Mouse (Mus musculus): ENCODE measurements around the gene Uncx.
A peak's percentile ranks its signal among the peaks of the same experiment; 100 is the strongest.
"Not testable (repeated sequence)": the region's sequence is repeated elsewhere in the genome, so short reads cannot be mapped to it uniquely, and the experiment has no call there.

Gene Uncx

GRCm38 (mm10) chr5:139565462-139565861 lies 22.2 kb downstream of the Uncx start:
- DNase-seq = no peak

DNA sequence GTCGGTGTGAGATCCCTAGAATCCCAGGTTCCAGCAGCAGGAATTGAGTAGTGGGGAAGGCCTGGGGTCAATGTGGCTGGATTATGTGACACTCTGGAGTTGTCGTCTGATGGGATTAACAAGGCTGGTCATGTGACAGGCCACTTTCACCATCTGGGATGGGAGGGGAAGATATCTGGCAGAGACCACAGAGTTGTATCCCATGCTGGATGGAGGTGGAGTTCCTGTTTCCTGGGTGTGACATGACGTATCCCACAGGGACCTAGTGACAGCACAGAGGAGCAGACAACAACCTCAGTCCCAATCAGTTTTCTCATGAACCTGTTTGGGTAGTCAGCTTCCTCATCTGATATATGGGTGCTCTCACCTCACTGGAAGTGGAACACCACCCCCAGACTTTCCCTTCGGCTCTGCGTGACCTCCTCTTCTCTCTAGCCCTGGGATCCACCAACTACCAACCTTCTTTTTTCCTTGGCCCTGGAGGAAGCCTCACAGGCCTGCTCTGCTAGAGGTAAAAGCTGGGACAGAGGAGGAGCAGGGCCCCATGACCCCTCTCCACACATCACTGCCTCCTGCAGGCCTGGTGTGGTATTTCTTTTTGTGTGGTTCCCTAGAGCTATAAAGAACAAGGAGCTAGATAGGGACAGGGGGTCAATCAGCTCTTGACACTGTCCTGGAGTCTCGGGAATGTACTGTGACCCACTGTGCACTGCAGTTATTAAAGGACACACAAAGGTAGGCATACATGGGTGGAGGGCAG lies 23.5 kb downstream of the Uncx start:
- no peak for DNase-seq

GRCm38 (mm10) chr5:139568079-139568478 lies 24.8 kb downstream of the Uncx start:
- DNase-seq = no peak

DNA sequence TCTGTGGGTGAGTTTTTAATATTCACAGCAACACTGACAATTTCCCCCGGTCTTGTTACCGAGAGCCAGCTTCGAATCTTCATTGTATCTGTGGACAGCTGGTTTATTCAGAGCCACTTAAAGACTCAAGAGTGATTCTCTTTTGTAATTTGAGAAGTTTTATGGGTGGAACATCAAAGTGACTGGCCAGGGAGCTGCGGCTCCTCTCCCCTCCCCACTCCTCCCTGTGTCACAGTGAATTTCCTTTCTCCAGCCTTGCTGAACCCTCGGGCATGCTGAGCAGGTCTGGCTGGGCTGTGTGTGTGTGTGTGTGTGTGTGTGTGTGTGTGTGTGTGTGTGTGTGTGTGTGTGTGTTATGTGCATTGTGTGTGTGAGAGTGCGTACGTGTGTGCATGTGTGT lies 29.2 kb downstream of the Uncx start:
- DNase-seq = no peak

DNA sequence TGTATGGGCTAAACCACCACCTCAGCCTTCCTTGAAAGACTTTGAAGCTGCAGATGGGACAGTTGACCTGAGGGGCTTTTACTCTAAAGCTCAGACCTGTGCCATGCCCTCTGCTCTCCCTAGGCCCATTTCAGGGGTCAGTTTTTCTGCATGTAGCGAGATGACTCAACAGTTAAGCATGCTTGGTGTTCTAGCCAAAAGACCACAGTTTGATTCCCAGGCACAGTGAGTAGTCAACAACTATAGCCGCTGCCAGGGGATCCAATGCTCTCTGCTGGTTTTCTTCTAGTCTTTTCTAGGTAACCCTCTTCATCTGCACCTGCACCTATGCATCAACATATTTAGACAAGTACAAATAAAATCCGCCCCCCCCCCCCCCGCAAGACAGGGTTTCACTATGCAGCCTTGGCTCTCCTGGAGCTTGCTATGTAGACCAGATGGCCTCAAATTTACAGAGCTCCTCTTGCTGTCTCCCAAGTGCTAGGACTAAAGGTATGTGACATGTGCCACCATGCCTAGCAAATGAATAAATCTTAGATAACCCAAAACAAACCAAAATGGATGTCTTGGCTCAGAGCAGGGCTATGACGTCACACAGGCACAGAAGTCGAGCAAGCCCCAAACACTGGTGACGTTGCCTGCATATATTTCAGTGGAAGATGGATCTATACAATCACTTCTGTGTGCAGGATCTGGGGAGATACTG lies 30.5 kb downstream of the Uncx start:
- no peak for DNase-seq

DNA sequence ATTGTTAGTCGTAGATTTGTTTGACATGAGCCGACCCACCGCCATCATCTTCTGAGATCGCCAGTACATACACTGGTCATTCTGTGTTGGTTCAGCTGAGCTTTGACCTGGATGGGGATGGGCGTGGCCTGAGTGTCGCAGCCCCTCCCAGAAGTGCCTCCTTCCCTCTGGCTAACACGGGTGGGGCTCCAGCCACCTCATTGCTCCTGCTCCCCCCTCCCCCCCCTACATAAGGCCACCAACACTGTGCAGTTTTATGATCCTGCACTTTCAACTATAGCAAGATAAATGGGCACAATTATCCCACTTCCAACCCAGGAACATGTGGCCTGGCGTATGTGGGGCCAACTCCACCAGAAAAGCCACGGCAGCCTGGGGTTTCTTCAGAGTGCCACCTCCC lies 31.8 kb downstream of the Uncx start:
- no peak for DNase-seq

DNA sequence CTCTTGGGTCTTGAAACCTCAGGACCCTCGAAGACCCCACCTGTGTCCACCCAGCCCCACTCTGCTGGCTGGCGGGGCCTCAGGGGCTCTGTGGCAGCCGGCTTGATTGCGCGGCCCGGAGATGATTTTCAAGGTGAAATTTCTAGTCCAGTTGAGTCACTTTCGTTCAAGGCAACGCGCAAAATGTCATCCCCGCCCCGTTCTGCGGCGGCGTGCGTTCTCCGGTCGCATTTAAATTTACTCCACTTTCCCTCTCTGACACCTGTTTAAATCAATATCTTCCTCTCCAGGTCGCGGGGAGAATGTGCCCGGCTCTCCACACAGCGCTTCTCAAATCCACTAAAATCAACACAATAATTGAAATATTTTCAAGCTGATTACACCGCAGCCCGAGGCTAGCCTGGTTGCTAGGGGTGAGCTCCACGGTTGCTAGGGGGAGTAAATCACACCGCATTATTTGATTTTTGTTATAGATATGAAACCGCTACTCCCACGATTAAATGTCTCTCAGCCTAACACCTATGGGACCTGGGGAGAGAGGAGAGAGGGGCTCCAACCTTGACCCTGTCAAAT lies 37.0 kb downstream of the Uncx start:
- no peak for DNase-seq

GRCm38 (mm10) chr5:139581308-139581868 lies 38.1 kb downstream of the Uncx start:
- no peak for DNase-seq

- no peak for DNase-seq
These were observed 41.9 kb downstream of the Uncx start for GRCm38 (mm10) chr5:139584971-139585747.

DNA sequence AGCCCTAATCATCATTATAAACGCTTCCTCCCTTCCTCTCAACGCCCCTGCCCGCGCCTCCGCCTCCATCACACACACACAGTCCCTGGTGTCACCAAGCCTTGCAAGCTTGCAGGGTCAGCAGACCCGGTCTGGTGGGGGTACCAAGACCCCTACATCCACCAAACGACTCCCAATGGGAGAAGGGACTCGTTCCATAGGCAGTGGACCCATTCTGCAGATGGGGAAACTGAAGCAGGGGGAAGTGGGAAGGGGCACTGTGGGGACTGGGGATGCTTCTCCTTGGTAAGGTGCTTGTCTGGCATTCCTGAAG lies 42.4 kb downstream of the Uncx start:
- no peak for DNase-seq

GRCm38 (mm10) chr5:139587459-139587858 lies 44.2 kb downstream of the Uncx start:
- not testable (repeated sequence) for DNase-seq

DNA sequence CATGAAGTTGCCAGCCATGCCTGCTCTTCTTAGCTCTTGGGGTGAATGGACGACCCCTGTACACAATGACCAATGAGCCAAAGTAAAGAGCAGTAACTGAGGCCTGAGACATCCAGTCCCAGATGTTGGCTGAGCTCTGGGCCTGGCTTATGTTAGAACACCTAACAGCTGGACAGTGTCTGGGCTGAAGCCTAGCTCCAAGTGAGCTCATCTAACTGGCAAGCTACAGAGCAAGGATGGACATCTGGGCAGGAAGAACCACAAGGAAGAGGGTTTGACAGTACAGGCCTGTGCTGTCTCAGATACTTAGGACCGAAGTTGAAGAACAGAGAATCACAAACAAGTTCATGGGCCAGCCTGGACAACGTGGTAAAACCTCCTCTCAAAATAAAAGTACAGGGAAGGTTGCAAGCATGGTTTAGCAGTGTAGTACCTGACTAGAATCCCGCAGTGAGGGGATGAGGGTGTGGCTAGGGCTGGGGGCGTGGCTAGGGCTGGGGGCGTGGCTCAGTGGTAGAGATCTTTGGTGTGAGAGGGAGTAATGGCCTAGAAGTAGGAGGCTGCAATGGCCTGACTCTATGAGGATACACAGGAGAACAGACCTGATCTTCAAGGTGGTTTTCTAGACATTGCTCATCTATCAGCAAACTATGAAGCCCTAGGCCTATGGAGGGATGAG lies 47.5 kb downstream of the Uncx start:
- peak; percentile 34 for DNase-seq

DNA sequence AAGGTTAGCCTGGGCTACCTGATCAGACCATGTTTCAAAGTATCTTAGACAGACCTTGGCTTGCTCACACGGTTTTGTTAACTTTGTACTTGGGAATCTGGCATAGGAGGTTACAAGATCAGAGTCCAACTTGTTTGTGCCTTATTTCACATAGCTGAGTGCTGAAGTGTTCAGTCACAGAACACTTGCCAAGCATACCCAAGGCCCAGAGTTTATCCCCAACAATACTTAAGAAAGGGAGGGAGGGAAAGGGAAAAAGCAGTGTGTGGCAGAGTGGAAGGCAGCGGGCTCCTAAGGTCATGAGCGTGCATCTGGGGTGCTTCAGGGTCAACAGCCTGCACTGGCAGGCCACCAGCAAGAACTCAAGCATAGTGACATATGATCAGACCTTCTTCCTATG lies 48.7 kb downstream of the Uncx start:
- no peak for DNase-seq

- no peak for DNase-seq
These were observed 49.6 kb downstream of the Uncx start for GRCm38 (mm10) chr5:139592850-139593249.

GRCm38 (mm10) chr5:139593746-139594145 lies 50.5 kb downstream of the Uncx start:
- DNase-seq = no peak

GRCm38 (mm10) chr5:139595001-139595400 lies 51.7 kb downstream of the Uncx start:
- no peak for DNase-seq
